Mouse (Mus musculus): Measurements from ENCODE around the gene Gm10563. TPM values are rescaled to one million over a fixed set of nuclear protein-coding genes. Genes with fewer than 3 reads are reported as not detected.
A peak's percentile ranks its signal among the peaks of the same experiment; 100 is the strongest.
"Not testable (repeated sequence)": the region's sequence is repeated elsewhere in the genome, so short reads cannot be mapped to it uniquely, and the experiment has no call there.

Gene Gm10563
- polyA plus RNA-seq (2017; shearing (Covaris generic)) = 1 to 10 TPM in 1 of 3 experiments, not detected in 2; 1.7 TPM

DNA sequence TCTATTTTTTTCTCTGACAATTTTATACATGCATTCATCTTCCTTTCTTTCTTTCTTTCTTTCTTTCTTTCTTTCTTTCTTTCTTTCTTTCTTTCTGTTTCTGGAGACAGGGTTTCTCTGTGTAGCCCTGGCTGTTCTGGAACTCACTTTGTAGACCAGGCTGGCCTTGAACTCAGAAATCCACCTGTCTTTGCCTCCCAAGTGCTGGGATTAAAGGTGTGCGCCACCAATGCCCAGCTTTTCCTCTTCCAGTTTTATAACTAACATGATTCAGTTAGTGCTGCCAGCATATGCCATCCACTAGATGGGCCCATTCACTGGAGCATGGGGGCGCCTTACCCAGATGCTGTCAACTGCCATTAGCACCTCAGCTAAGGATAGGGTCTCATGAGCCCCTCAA is at the start of gene Gm10563:
Gm10563 (minus strand) TSS at position 101 of the 400 bp plus-strand sequence.
- not testable (repeated sequence) for ATAC-seq

DNA sequence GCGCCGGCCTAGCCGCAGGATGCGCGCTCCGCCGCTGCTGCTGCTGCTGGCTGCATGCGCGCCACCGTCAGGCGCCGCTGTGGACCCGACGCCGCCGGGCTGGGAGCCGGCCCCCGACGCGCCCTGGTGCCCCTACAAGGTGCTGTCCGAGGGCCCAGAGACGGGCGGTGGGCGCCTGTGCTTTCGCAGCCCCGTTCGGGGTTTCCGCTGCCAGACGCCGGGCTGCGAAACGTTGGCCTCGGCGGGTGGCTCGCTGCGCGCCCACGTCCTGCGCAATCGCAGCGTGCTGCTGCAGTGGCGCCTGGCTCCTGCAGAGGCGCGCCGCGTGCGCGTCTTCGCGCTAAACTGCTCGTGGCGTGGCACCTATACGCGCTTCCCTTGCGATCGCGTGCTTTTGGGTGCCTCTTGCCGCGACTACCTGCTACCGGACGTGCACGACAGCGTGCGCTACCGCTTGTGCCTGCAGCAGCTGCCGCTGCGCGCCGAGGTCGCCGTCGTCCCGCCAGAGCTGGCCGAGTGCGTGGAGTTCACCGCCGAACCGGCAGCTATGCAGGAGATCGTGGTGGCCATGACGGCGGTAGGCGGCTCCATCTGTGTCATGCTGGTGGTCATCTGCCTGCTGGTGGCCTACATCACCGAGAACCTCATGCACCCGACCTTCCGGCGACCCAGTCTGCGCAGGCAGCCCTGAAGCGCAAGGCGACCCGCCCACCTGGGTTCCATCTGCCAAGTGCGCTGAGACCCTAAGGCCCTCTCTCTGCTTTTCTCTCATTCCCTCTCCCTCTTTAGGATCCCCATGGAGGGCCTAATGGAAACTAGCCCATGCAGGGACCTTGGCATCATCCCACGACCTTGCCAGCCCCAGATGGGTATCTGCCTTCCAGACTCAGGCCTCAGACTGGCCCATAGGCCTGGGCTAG is 49.5 kb upstream of the Gm10563 start:
- ATAC-seq = peak; percentile 84

DNA sequence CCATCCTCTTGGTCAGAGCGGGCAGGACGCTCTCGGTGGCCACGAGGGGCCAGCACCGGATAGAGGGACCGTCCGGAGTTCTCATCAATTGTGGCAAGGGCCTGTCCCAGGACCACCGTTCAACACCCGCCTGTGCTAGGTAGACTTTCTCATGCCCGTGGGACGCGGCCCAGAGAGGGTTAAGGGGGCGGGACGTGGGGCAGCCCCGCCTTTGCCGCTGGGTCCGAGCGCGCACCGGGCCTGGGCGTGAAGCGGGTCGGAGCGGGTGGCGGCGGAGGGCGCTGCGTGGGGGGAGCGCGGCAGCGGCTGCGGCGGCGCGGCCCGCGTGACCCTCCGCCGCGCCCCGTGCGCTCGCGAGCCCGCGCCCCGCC is 48.9 kb upstream of the Gm10563 start, which contains the start of gene Fndc10:
Fndc10 (plus strand) TSS at position 232 of the 371 bp plus-strand sequence.
- peak; percentile 53 for ATAC-seq

DNA sequence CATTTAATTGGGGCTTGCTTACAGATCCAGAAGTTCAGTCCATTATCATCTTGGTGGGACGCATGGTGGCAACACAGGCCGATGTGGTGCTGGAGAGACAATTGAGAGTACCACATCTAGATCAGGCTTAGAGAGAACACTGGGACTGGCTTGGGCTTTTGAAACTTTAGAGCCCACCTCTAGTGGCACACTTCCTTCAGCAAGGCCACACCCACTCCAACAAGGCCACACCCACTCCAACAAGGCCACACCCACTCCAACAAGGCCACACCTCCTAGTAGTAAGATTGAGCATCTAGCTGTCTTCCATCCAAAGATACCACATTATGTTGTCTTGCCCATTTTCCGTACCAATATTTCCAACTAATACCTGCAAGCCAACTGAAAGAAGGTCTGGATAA is 47.2 kb upstream of the Gm10563 start:
- ATAC-seq = no peak

DNA sequence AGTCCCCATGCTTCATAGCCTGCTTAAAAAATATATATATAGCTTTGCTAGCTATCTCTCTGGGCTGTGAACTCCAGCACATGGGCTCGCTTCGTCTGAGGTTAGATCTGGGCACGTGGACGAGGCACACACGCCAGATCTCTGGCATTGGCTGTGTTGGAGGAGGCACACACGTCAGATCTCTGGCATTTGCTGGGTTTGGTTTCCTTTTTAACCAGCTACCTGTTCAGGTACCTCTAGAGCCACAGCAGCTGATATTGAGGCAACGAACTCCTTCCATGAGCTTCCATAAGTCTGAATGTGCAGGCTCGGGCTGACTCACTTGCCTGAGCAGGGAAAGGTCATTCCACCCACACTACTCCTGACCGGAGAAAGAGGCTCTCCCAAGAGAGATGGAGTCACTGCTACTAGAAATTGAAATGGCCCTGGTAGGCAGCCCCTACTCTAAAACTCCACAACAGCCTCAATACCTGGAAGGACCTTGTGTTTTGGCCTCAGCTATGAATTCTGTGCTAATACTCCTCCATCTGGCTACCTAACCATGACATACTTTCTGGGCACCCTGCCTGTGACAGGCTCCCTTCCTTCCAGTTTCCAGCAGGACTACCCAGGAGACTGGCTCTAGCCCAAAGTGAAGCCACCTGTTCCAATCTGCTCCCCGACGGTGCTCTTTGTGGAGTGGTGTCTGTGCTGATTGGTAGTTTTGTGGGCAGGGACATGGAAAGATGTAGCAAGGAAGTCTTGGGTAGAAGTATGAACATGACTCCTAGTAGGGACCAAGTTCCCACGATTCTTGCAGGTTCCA is 45.6 kb upstream of the Gm10563 start:
- ATAC-seq = no peak

DNA sequence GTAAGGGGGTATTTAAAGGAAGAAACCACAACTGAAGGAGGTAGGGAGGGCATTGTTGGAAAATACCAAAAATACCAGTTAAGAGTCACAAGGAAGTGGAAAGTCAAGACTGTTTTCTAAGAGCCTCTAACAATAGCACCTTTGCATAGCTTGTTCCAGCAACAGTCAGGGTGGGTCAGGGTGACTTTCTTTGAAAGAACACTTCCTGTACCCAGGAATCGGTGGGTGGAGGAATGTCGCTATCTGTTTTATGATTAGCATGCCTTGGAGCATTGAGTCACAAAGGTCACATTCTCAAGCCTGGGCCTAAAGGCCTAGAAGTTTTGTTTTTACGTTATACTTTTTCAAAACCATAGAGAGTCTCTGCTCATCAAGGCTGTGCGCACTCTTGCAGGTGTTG is 42.6 kb upstream of the Gm10563 start:
- ATAC-seq = not testable (repeated sequence)

DNA sequence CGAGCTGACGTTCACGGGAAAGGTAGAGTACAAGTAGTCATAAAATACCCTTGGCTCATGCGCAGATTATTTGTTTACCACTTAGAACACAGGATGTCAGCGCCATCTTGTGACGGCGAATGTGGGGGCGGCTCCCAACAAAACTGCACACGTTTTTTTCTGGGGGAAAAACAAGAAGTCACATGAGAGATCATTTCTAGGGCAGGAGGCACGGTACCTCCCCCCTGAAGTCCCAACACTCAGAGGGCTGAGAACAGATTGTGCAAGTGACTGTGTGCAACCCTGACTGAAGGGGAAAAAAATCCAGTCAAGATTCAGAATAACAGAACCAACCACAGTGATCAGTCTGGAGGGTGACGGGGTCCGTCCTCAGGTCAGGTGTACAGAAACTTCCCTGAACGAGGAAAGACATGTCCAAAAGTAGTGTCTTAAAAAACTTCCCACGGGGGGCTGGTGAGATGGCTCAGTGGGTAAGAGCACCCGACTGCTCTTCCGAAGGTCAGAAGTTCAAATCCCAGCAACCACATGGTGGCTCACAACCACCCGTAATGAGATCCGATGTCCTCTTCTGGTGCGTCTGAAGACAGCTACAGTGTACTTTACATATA is 38.6 kb upstream of the Gm10563 start:
- ATAC-seq = not testable (repeated sequence)

DNA sequence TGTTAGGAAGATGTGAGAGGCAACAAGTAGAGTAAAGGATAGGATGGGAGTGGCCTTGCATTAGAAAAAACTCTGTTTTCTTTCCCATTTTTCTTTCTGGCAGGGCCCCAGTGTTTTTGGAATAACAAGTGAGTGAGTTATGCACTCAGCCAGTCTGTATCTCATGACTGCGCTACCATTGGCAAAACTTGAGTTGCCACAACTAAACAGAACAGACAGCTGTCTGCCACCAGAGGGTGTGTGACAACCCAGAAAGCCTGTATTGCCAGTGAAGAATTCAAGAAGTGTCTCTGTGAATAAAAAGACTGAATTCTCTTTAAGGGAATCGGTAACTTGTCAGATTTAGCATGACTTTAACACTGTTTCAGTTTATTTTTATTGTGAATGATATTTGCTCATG is 30.8 kb upstream of the Gm10563 start:
- no peak for ATAC-seq

DNA sequence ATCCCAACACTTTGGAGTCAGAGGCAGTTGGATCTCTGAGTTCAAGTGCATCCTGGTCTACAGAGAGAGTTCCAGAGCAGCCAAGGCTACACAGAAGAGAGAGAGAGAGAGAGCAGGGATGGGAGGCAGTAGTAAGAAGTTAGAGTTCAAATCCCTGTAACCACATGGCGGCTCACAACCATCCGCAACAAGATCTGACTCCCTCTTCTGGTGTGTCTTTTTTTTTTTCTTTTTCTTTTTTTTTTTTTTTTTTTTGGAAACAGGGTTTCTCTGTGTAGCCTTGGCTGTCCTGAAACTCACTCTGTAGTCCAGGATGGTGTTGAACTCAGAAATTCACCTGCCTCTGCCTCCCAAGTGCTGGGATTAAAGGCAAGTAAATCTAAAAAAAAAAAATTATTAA is 26.9 kb upstream of the Gm10563 start:
- no peak for ATAC-seq

DNA sequence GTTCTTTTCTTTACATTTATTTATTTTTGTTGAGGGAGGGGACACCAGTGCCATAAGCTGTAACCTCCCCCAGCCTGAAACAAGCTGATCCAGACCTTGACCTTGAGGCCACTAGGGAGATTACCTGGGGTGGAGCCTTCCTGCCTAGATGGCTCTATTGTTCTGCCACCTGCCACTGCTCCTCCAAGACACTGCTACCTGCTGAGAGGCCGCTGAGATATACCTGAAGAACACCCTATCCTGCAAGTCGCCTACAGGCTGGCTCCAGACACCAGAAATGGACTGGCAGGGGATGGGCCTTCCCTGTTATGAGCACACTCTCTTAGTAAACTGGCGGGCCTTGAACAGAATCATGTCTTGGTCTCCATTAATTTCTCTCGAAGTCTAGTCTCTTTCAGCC is 25.0 kb upstream of the Gm10563 start:
- ATAC-seq = not testable (repeated sequence)

DNA sequence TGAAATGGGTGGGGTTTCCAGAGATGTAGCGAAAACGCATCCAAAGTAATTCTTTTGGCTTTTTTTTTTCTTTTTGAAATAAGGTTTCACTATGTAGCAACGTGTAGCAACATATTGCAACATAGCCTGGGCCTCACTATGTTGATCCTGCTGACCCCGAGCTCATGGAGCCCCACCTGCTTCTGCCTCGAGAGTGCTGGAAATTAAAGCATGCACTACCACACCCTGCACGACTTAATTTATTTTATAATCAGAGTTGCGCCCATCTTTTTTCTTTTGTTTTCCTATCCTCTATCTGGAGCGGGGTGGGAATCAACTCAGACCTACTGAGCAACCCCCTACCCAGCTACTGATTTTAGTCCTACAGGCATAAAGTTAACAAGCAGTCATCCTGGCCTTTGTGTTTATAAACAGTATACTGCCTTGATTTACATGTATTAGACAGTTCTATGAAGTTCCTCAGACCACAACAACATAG is 24.4 kb upstream of the Gm10563 start:
- no peak for ATAC-seq

DNA sequence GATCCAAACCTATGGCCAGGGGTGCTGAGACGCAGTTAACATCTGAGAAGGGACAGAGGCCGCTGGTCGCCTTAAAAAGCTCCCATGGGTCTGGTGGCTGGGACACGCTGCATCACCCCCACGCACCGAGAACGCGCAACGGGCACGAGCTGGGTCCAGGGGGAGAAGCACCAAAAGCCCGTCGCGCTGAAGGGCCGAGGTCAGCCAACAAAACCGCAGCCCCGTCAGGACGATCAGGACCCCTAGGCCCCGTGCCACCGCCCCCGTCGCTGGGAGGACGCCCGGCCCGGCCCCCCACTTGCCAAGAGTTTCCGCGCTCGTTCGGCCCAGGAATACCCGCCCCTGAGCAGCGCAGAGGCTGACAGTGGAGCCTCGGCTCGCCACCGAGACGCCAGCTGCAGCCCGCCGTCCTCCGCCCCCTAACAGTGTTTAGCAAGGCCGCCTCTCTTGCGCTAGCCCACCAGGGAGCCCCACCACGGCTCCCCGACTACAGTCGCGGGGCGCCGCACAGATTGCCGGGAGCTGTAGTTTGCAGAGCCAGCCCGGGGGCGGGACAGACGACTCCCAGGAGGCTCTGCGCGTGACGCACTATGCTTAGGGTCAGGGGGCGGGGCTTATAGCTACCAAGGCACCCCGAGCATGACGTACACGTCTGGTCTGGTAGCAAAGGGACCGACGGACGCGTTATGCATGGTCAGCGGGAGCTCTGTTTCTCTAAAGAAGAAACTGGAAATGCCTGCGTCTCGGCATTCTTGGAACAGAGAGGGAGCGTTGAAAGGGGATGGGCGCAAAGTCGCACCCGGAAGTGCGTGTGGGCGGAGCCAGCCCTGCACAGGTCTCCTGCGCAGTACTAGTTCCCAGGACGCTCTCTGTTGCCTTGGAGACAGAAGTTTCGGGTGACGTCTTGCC is 23.7 kb upstream of the Gm10563 start, which contains the start of gene Mib2:
Mib2 (minus strand) TSS at position 510 of the 909 bp plus-strand sequence.
- ATAC-seq = peak; percentile 97

DNA sequence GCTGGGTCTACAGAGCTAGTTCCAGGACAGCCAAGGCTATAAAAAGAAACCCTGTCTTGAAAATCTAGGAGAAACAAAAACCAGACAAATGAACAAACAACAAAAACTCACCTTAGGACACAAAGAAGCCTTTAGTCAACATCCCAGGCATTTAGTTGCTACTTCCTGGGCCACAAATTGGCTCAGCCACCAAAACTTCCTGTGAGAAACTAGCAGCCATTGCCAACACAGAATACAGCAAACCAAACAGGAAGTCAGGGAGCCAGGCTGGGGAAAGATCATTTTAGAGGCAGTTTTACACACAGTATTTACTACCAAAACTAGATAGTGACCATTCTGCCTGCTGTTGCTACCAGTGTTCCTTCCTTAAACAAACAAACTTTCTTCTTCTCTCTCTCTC is 21.7 kb upstream of the Gm10563 start:
- no peak for ATAC-seq

DNA sequence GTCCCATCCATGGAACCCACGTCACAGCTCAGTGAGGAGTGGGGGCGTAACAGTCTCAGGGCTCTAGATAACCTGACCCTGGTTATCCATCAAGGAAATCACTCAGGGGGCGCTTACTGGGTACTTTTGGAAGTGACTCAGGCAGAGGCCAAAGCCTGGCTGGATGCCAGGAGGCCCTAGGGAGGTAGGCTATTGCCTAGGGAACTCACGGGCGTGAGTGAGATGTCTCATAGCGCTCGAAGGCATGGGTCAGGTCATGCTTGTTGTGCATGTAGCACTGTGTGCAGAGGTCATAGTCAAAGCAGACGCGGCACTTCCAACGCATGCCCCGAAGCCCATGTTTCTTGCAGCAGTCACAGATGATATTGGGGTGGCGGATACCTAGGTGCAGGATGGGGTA is 15.4 kb upstream of the Gm10563 start:
- no peak for ATAC-seq

DNA sequence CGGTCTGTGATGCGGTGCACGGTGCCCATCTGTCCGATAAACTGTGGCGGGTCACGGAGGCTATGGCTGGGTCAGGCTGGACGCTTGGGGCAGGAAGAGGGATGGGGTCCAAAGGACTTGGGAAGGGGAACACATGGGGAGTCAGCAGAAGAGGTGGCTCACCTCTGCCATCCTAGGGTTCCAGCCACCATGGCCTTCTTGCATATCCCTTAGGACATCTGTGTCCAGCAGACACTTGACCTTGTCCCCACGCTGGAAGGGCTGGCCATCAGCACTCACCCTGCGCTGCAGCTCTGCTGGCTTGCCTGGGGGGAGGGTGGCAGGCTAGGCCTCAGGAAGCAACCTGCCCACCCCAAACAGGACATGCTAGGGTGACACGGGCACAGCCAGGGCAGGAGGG is 13.8 kb upstream of the Gm10563 start:
- no peak for ATAC-seq

DNA sequence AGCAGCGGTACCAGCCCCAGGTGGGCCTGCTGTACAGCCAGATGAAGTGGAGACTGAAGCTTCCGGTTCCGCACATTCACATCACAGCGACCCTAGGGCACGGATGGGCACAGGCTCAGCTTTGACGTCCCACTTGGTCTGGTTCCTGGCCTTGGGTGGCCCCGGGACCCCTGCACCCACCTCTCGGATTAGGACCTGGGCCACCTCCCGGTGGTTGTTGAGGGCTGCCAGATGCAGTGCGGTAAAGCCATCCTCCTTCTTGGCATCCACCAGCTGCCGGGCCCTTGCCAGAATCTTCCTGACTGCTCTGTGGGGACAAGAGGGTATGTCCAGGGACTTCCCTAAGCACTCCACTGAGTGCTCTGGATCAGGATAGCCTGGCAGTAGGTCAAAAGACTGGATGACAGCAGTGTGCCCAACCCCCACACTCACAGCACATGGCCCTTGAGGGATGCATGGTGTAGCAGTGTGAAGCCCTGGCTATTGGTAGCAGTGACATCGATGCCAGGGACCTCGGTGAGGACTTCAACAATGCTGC is 11.1 kb upstream of the Gm10563 start:
- no peak for ATAC-seq

DNA sequence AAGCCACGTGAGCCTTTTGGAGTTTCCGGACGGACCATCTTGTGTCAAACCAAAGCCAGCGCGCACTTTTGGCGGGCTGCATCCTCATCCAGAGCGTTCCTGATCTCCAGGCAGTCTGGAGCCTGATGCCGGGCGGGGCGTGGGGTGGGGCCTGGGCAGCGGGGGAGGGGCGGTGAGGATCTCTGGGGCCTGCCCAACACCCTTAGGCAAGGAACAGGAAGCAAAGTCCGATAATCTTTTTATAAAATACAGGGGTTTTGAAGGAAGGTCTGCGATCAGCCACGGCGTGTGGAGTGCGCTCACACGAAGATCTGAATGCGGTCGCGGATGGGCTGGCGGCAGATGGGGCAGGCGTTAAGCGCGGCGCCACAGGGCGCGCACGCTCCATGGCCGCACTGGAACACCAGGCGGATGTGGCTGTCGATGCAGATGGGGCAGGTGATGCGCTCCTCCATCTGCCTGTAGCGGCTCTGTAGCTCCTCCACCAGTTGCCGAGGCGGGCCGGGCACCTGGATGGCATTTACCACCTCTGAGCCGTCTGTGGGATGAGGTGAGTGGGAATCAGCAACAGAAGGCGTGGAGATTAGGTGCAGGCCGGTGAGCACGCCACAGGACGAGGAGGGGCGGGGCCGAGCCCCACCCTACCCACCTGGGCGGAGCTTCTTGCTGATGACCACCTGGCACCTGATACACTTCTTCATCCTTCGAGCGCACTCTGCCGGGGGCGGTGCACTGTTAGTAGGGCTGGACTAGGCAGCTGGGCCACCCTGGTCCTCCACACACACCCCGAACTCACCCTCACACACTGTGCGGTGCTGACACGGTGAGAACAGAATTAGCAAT is 9.5 kb upstream of the Gm10563 start:
- ATAC-seq = peak; percentile 82

DNA sequence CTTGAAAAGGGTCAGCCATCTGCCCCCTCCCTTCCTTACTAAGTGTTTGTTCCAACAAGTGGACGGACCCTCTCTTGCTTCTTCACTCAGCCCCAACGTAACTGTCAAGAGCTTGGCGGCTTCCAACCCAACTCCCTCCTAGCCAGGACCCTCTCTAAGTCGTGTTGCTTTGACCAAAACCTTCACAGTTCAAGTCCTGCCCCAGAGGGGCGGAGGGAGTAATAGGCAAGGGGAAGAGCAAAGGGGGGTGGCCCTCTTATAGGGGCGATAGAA is 8.9 kb upstream of the Gm10563 start:
- peak; percentile 23 for ATAC-seq

DNA sequence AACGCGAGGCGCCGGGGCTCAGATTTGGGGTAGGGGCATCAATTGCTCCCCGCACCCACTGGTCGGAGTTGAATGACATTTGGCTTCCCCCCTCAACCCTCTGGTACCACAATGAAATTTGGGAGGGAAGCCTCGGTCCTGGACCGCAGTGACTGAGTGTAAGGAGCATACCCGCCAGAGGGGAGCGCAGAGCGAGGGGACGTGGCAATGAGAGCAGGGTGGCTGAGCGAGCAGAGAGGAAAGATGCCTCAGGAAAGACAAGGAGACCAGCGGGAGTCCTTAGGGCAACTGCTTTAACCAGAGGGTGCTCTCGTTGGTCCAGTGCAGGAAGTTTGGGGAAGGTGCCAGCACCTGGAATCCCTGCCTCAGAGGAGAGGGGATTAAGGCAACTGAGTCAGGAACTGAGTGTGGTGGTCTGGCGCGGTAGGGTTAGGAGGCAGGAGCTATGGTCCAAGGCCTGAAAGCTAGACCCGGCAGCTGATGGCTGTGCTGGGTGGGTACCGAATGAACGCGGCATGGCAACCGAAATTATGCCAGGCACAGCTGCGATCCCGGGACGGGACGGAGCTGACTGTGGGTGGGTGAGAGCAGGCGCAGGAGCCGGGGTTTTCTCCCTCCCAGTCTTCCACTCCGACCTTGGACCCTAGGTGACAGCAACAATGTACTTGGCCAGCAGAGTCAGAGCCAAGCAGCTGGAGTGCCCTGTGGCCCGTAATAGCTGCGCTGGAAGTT is 8.4 kb upstream of the Gm10563 start:
- peak; percentile 7 for ATAC-seq

DNA sequence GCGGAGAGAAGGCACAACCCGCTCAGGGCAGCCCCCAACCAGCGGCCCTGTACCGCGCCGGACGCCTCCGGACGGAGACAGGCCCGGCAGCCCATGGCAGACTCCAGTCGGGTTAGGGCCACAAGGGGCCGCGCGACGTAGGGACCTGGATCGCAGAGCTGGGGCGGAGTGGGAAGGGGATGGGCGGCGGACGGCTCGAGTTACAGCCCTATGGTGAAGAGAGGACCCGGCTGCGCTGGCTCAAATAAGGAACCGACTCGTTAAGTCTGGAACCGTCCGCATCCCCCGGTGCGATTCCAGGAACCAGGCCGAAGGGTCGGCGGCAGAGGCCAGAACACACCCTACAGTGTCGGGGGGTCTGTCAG is 7.9 kb upstream of the Gm10563 start, which contains the start of gene Mmp23:
Mmp23 (minus strand) TSS at position 299 of the 365 bp plus-strand sequence.
- ATAC-seq = no peak
